Mouse (Mus musculus): Measurements from ENCODE around the gene Map7d2.

The Map7d2 gene

GRCm38 (mm10) chrX:159509847-159510715, 95.7 kb downstream of the Map7d2 start:
- no peak for DNase-seq

GRCm38 (mm10) chrX:159510716-159511051, 96.3 kb downstream of the Map7d2 start:
- DNase-seq: no peak

DNA sequence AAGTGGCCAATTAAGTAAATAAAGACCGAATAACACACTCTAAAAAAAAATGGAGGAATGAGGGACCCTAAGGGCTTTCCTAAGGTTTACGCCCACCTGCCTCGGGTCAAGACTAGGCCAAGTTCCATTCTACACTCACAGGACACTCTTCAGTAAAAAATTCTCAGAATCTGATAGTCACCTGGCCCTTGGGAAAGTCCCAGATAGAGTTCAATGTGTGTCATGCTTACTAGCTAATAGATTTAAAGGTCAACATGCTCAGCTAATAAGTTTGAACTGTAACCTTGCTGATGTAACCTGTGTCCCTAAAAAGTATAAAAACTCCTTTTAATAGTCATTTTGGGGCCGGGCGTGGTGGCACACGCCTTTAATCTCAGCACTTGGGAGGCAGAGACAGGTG, 101.2 kb downstream of the Map7d2 start:
- peak; percentile 5 for DNase-seq

DNA sequence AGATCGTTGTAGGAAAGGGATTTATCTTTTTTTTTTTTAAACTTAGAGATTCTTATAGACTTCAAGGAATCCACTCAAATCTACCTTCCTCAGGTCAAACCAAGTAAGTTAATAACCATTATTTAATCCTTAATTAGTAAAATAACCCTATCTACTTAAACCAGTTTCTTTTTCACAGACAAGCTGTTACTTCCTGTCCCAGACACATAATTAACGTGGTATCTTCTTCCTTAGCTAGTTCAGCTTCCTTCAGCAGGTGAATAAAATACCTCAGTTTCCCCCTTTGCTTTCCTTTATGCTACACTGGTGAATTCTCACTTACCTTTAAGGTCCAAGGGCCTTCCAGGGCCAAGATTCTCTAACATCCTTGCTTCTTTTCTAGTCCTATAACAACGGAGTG, 107.4 kb downstream of the Map7d2 start:
- no peak for DNase-seq

GRCm38 (mm10) chrX:159522651-159523050, 108.3 kb downstream of the Map7d2 start:
- DNase-seq: no peak

DNA sequence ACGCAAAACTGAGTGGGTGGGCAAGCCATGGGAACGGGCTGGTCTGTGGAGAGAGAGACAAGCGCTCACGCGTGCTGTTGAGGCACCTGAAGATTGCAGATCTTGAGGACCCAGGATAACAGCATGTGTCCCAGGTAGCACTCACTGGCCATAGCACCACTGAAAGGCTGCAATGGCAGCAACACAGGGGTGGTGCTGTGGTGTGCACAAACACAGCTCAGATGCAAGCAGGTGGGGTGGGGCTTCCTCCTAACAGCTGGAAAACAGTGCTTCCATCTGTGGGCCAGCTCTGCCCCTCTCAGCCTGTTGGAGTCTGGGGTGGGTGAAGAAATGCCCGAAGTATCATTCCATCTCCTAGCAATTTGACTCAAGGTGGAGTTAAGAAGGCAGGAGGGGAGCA, 112.0 kb downstream of the Map7d2 start, which contains the start of gene Bclaf3:
Gene Bclaf3 (plus strand): TSS at position 301 of the 400 bp plus-strand sequence.
- DNase-seq: no peak

- DNase-seq: peak; percentile 97
Observed at GRCm38 (mm10) chrX:159532427-159532810, 118.0 kb downstream of the Map7d2 start.

DNA sequence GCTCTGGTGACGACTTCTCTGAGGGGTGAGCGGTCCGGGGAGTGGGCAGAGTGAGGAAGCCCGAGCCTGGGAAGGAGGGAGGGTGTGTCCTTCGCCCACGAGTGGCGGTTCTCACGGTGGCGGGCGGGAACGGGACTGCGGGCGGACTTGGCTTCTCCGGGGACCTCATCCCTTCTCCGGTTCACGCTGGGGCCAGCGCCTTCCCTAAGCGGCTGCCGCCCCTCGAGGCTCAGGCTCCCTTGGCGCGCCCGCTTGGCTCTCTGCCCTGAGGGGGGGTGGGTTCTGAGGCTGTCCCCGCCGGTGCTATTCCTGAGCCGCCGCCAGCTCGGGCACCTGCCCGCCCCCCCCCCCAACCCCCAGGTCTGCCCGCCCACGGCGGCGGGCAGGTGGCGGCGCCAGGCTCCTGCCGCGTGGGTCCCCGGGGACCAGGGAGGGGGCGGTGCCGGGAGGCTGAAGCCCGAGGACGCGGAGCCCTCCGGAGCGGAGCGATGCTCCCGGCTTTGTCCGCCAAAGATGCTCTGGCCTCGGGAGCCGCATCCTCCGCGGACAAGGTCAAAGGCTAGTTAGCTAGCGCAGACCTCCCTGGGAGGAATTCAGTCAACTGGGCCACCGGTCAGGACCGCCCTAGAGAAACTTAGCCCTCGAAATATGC, 118.6 kb downstream of the Map7d2 start:
- peak; percentile 23 for DNase-seq

GRCm38 (mm10) chrX:159541936-159542335, 127.6 kb downstream of the Map7d2 start:
- no peak for DNase-seq

- no peak for DNase-seq
Observed at GRCm38 (mm10) chrX:159547093-159547492, 132.7 kb downstream of the Map7d2 start.

Measured in kidney, adult 9 months (tissue).